9 mouse cellular contexts compared by ENCODE assay signal in genomic region chr19:38423884-38424283, GRCm38 (mm10). TPM values are rescaled to one million over a fixed set of nuclear protein-coding genes. Genes with fewer than 3 reads are reported as not detected.
DNase-seq lines count a peak whose midpoint lies in the region; ATAC-seq lines count a peak whose summit lies in the region.
"Had no signal": no experiment of that assay in that cellular context is flagged by ENCODE, and none has a peak within 500 bp of the region (broad histone marks: within the 10 kb centered on the region; RNA-seq: fewer than 3 reads in every experiment).

No protein-coding gene starts in this region.

- H3K27me3 ChIP-seq in hindbrain, embryonic 14.5 days (ENCODE audit: control insufficient read depth, insufficient read depth, low read length), result no peaks in the 10 kb centered on the region
- no peaks in the 10 kb centered on the region for H3K27me3 ChIP-seq in hindbrain, embryonic 10.5 days (ENCODE audit: insufficient read depth, poor library complexity, severe bottlenecking)
- H3K27me3 ChIP-seq: liver, embryonic 13.5 days had no signal

- peak; percentile 74 for DNase-seq in hindbrain, embryonic 14.5 days (ENCODE audit: low spot score)
- DNase-seq in hindbrain, embryonic 10.5 days (ENCODE audit: low spot score), result no peak
- DNase-seq in ovary, postnatal 14 days (ENCODE audit: low spot score), result peak; percentile 25
- DNase-seq in ovary, postnatal 10 days (ENCODE audit: low spot score), result no peak
- DNase-seq in embryo, embryonic 11 days, result peak; percentile 66
- peak; percentile 12 for DNase-seq in telencephalon, adult 2 months (ENCODE audit: low read depth, low spot score)
- DNase-seq in adrenal gland, postnatal 25 days, result no peak
- DNase-seq: liver, embryonic 13.5 days had no signal

- H3K27ac ChIP-seq in hindbrain, embryonic 14.5 days, result no peak overlapping the region
- no peak overlapping the region for H3K27ac ChIP-seq in hindbrain, embryonic 10.5 days
- H3K27ac ChIP-seq: liver, embryonic 13.5 days had no signal

- no peak overlapping the region for H3K4me3 ChIP-seq in hindbrain, embryonic 14.5 days (replicated peaks; ENCODE audit: low read length)
- no peak overlapping the region for H3K4me3 ChIP-seq in hindbrain, embryonic 10.5 days
- H3K4me3 ChIP-seq: liver, embryonic 13.5 days had no signal

- no peaks in the 10 kb centered on the region for H3K9me3 ChIP-seq in hindbrain, embryonic 14.5 days (ENCODE audit: control insufficient read depth, low read length)
- H3K9me3 ChIP-seq in hindbrain, embryonic 10.5 days, result no peaks in the 10 kb centered on the region
- H3K9me3 ChIP-seq: liver, embryonic 13.5 days had no signal

- ATAC-seq in hindbrain, embryonic 14.5 days (ENCODE audit: low FRiP score), result no peak

- no peaks in the 10 kb centered on the region for H3K36me3 ChIP-seq in hindbrain, embryonic 14.5 days (replicated peaks; ENCODE audit: control insufficient read depth, insufficient read depth)
- H3K36me3 ChIP-seq in hindbrain, embryonic 10.5 days, result no peaks in the 10 kb centered on the region
- H3K36me3 ChIP-seq: liver, embryonic 13.5 days had no signal

- whole genome bisulfite sequencing in hindbrain, embryonic 14.5 days, result 35% methylated on average over 7 of the region's 7 CpGs
- WGBS in hindbrain, embryonic 10.5 days, result 48% methylated on average over 7 of the region's 7 CpGs

- no peak overlapping the region for H3K9ac ChIP-seq in hindbrain, embryonic 14.5 days
- H3K9ac ChIP-seq: liver, embryonic 13.5 days had no signal

- no peaks in the 10 kb centered on the region for H3K4me1 ChIP-seq in hindbrain, embryonic 14.5 days (replicated peaks; ENCODE audit: control insufficient read depth, insufficient read depth, low read length)
- no peaks in the 10 kb centered on the region for H3K4me1 ChIP-seq in hindbrain, embryonic 10.5 days (replicated peaks)
- H3K4me1 ChIP-seq: liver, embryonic 13.5 days had no signal

- no peak overlapping the region for H3K4me2 ChIP-seq in hindbrain, embryonic 14.5 days (replicated peaks)
- H3K4me2 ChIP-seq: liver, embryonic 13.5 days had no signal

RNA-seq across cellular contexts. Expression of gene Slc35g1, which starts 28.1 kb away (rescaled TPM):
- polyA plus RNA-seq in hindbrain, embryonic 14.5 days (2014; fragmentation: Nextera tagmentation; extraction: Ambion mirVana), result 1.1 and 1.2 TPM in 2 replicates
- polyA plus RNA-seq in hindbrain, embryonic 10.5 days (2016; fragmentation: Nextera tagmentation; extraction: Ambion mirVana), result 5.3 and 7.7 TPM in 2 replicates
- 22.5 and 28.3 TPM in 2 replicates for total RNA-seq in adrenal gland, postnatal 25 days (2021)

RNA-seq across cellular contexts. Expression of gene Plce1, which starts 57.0 kb away (rescaled TPM):
- polyA plus RNA-seq in hindbrain, embryonic 14.5 days (2014; fragmentation: Nextera tagmentation; extraction: Ambion mirVana), result 4.3 and 4.7 TPM in 2 replicates
- polyA plus RNA-seq in hindbrain, embryonic 10.5 days (2016; fragmentation: Nextera tagmentation; extraction: Ambion mirVana), result 4.5 and 5.0 TPM in 2 replicates
- 4.0 and 4.7 TPM in 2 replicates for total RNA-seq in adrenal gland, postnatal 25 days (2021)
- total RNA-seq: hematopoietic stem cell, adult 5-6 weeks had no signal

Comparison
In these comparisons a context has a peak if more than half of its experiments do, and no peak if none do; other contexts are left out.
1. DNase-seq: peak in hindbrain, embryonic 14.5 days (single experiment), ovary, postnatal 14 days (single experiment), embryo, embryonic 11 days (single experiment) and telencephalon, adult 2 months (single experiment); none in hindbrain, embryonic 10.5 days (single experiment), ovary, postnatal 10 days (single experiment) and adrenal gland, postnatal 25 days (single experiment).